Mouse (Mus musculus): ENCODE measurements around the gene Ncbp2. TPM values are rescaled to one million over a fixed set of nuclear protein-coding genes. Genes with fewer than 3 reads are reported as not detected.

Gene Ncbp2
- polyA plus RNA-seq, 2 experiments, result 25.1 to 31.5 TPM

- 83% methylated on average over 4 of the region's 4 CpGs for WGBS (ENCODE audit: insufficient replicate concordance)
- Histone ChIP-seq H3K9me3 (ENCODE audit: control insufficient read depth, low read length) (no peaks in the 10 kb centered on the region), H3K4me3 (ENCODE audit: insufficient read depth in 1 of 2, low read depth in 2 of 2, low read length in 2 of 2) (no peak overlapping the region), H3K4me2 (ENCODE audit: low read depth) (no peak overlapping the region), H3K9ac (replicated peaks) (no peak overlapping the region), H3K36me3 (replicated peaks; ENCODE audit: control insufficient read depth, insufficient read depth, low read depth) (peaks cover 11% of the 10 kb centered on the region), H3K27ac (no peak overlapping the region), H3K4me1 (replicated peaks; ENCODE audit: control insufficient read depth in 2 of 2, insufficient read depth in 2 of 2, low read length in 1 of 2) (peaks cover 0 to 2% of the 10 kb centered on the region in 2 experiments; a peak in 1 of 4 replicates), H3K27me3 (ENCODE audit: control insufficient read depth, insufficient read depth, low read length) (no peaks in the 10 kb centered on the region)
- no peak for TF ChIP-seq EP300 (IDR thresholded peaks at IDR 0.05; ENCODE audit: low read depth)
- TF ChIP-seq CTCF (IDR thresholded peaks at IDR 0.05; ENCODE audit: low read depth), result no peak
- no peak for ATAC-seq (ENCODE audit: insufficient read depth)
- no peak for DNase-seq (ENCODE audit: low read depth in 3 of 3, low spot score in 3 of 3)
These were observed 44.9 kb downstream of the Ncbp2 start for GRCm38 (mm10) chr16:31993195-31993594.

- H3K27me3 ChIP-seq (ENCODE audit: control insufficient read depth, insufficient read depth, low read length), result no peaks in the 10 kb centered on the region
- no peak overlapping the region for H3K4me3 ChIP-seq (ENCODE audit: insufficient read depth in 1 of 2, low read depth in 2 of 2, low read length in 2 of 2)
- no peaks in the 10 kb centered on the region for H3K9me3 ChIP-seq (ENCODE audit: control insufficient read depth, low read length)
- no peak overlapping the region for H3K4me2 ChIP-seq (ENCODE audit: low read depth)
- ATAC-seq (ENCODE audit: insufficient read depth), result no peak
- no peak for DNase-seq (ENCODE audit: low read depth in 3 of 3, low spot score in 3 of 3)
- no peak overlapping the region for H3K9ac ChIP-seq (replicated peaks)
- peaks cover 11% of the 10 kb centered on the region for H3K36me3 ChIP-seq (replicated peaks; ENCODE audit: control insufficient read depth, insufficient read depth, low read depth)
- no peak for TF ChIP-seq EP300 (IDR thresholded peaks at IDR 0.05; ENCODE audit: low read depth)
- no peak for TF ChIP-seq CTCF (IDR thresholded peaks at IDR 0.05; ENCODE audit: low read depth)
- peaks cover 0 to 4% of the 10 kb centered on the region in 2 experiments; a peak in 1 of 4 replicates for H3K4me1 ChIP-seq (replicated peaks; ENCODE audit: control insufficient read depth in 2 of 2, insufficient read depth in 2 of 2, low read length in 1 of 2)
- no peak overlapping the region for H3K27ac ChIP-seq
These were observed 45.6 kb downstream of the Ncbp2 start for GRCm38 (mm10) chr16:31993946-31994345.

GRCm38 (mm10) chr16:31996371-31996770 lies 48.1 kb downstream of the Ncbp2 start:
- DNase-seq (ENCODE audit: low read depth in 3 of 3, low spot score in 3 of 3), result no peak
- Histone ChIP-seq H3K4me2 (ENCODE audit: low read depth) (no peak overlapping the region), H3K27ac (no peak overlapping the region), H3K36me3 (replicated peaks; ENCODE audit: control insufficient read depth, insufficient read depth, low read depth) (peaks cover 3% of the 10 kb centered on the region), H3K9me3 (ENCODE audit: control insufficient read depth, low read length) (no peaks in the 10 kb centered on the region), H3K9ac (replicated peaks) (no peak overlapping the region), H3K4me1 (replicated peaks; ENCODE audit: control insufficient read depth in 2 of 2, insufficient read depth in 2 of 2, low read length in 1 of 2) (peaks cover 0 to 4% of the 10 kb centered on the region in 2 experiments; a peak in 1 of 4 replicates), H3K27me3 (ENCODE audit: control insufficient read depth, insufficient read depth, low read length) (no peaks in the 10 kb centered on the region), H3K4me3 (ENCODE audit: insufficient read depth in 1 of 2, low read depth in 2 of 2, low read length in 2 of 2) (no peak overlapping the region)
- 78% methylated on average over 5 of the region's 5 CpGs for WGBS (ENCODE audit: insufficient replicate concordance)
- no peak for TF ChIP-seq EP300 (IDR thresholded peaks at IDR 0.05; ENCODE audit: low read depth)
- TF ChIP-seq CTCF (IDR thresholded peaks at IDR 0.05; ENCODE audit: low read depth), result no peak
- peak; percentile 31; the same call in 1 of the 2 replicates for ATAC-seq (ENCODE audit: insufficient read depth)

- under 1% methylated on average over 66 of the region's 66 CpGs for WGBS (ENCODE audit: insufficient replicate concordance)
- ATAC-seq (ENCODE audit: insufficient read depth), result peak; percentile 94
These were observed 54.5 kb downstream of the Ncbp2 start, which contains the start of gene Senp5 for GRCm38 (mm10) chr16:32002509-32003477. Gene Senp5 (minus strand): TSS chr16:32003287.

GRCm38 (mm10) chr16:32004731-32005130 lies 56.4 kb downstream of the Ncbp2 start:
- Histone ChIP-seq H3K27me3 (ENCODE audit: control insufficient read depth, insufficient read depth, low read length) (no peaks in the 10 kb centered on the region), H3K27ac (no peak overlapping the region), H3K4me2 (ENCODE audit: low read depth) (no peak overlapping the region), H3K4me3 (ENCODE audit: insufficient read depth in 1 of 2, low read depth in 2 of 2, low read length in 2 of 2) (no peak overlapping the region), H3K9ac (replicated peaks) (no peak overlapping the region), H3K4me1 (replicated peaks; ENCODE audit: control insufficient read depth in 2 of 2, insufficient read depth in 2 of 2, low read length in 1 of 2) (peaks cover 9 to 14% of the 10 kb centered on the region in 2 experiments; a peak in 3 of 4 replicates), H3K9me3 (ENCODE audit: control insufficient read depth, low read length) (no peaks in the 10 kb centered on the region), H3K36me3 (replicated peaks; ENCODE audit: control insufficient read depth, insufficient read depth, low read depth) (no peaks in the 10 kb centered on the region)
- 86% methylated on average over 3 of the region's 3 CpGs for WGBS (ENCODE audit: insufficient replicate concordance)
- no peak for DNase-seq (ENCODE audit: low read depth in 3 of 3, low spot score in 3 of 3)
- TF ChIP-seq EP300 (IDR thresholded peaks at IDR 0.05; ENCODE audit: low read depth), result no peak
- TF ChIP-seq CTCF (IDR thresholded peaks at IDR 0.05; ENCODE audit: low read depth), result no peak
- no peak for ATAC-seq (ENCODE audit: insufficient read depth)

More at GRCm38 (mm10) chr16:32002509-32003477, 54.5 kb downstream of the Ncbp2 start, which contains the start of gene Senp5:
- peak within 1 kb of the TSS; percentile 78 for H3K4me2 ChIP-seq (ENCODE audit: low read depth)
- TF ChIP-seq EP300 (IDR thresholded peaks at IDR 0.05; ENCODE audit: low read depth) (no peak), CTCF (IDR thresholded peaks at IDR 0.05; ENCODE audit: low read depth) (peak; percentile 41)
- peak within 1 kb of the TSS; percentile 88 for H3K9ac ChIP-seq (replicated peaks)
- peak within 1 kb of the TSS; percentile 76 to 82 for H3K4me3 ChIP-seq (ENCODE audit: insufficient read depth in 1 of 2, low read depth in 2 of 2, low read length in 2 of 2)
- no peaks in the 10 kb centered on the region for H3K9me3 ChIP-seq (ENCODE audit: control insufficient read depth, low read length)
- no peaks in the 10 kb centered on the region for H3K27me3 ChIP-seq (ENCODE audit: control insufficient read depth, insufficient read depth, low read length)
- H3K27ac ChIP-seq, result peak within 1 kb of the TSS; percentile 42
- H3K36me3 ChIP-seq (replicated peaks; ENCODE audit: control insufficient read depth, insufficient read depth, low read depth), result no peaks in the 10 kb centered on the region; the same call in 1 of the 2 replicates
- peak; percentile 83 to 92 (median 87) for DNase-seq (ENCODE audit: low read depth in 3 of 3, low spot score in 3 of 3)
- H3K4me1 ChIP-seq (replicated peaks; ENCODE audit: control insufficient read depth in 2 of 2, insufficient read depth in 2 of 2, low read length in 1 of 2), result peaks cover 9 to 16% of the 10 kb centered on the region in 2 experiments; a peak in 3 of 4 replicates
